Mouse (Mus musculus): ENCODE data around the gene Hsf5.

Hsf5 gene

DNA sequence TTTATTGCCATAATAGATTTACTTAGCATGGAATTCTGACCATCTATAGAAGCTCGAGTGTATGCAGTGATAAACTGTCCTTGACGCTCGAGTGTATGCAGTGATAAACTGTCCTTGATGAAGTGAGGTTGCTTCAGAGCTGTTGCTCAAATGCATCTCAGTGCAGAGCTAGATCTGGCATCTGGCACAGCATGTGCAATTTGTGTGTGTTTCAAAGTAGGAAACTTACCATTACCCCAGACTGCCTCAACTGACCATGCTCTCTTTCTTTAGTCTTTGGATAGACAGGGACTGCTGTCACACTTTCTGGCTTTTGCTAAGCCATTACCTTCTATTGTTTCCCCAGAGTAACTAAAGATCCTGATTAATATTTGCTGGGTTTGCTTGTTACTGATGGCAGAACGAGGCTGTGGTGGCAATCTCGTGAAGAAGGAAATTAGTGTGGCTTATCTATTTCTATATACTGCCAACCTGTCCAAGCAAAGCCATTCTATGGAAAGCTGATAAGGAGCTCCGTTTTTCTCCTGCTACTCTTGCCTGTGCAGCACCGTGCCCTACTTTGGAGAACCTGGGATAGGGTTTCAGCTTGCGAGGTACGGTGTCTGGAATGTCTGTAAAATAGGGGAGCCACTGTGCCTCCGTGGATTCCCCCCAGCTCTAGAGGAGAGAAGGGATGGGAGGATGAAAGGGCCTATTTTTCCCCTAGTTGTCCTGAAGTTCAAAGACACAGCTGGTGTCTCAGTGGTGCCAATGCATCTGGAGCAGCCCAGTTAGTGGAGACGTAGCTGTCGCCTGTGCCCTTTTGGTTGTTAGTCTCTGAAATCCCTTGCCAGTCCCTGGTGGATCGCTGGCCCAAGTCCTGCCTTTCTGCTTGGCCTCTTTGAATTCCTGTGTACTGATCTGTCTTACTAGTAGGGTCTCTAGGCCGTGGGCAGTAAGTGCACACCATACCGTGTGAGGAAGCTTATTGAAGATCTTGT lies 70.6 kb downstream of the Hsf5 start:
- DNase-seq (ENCODE audit: low spot score in 2 of 2) = no peak

DNA sequence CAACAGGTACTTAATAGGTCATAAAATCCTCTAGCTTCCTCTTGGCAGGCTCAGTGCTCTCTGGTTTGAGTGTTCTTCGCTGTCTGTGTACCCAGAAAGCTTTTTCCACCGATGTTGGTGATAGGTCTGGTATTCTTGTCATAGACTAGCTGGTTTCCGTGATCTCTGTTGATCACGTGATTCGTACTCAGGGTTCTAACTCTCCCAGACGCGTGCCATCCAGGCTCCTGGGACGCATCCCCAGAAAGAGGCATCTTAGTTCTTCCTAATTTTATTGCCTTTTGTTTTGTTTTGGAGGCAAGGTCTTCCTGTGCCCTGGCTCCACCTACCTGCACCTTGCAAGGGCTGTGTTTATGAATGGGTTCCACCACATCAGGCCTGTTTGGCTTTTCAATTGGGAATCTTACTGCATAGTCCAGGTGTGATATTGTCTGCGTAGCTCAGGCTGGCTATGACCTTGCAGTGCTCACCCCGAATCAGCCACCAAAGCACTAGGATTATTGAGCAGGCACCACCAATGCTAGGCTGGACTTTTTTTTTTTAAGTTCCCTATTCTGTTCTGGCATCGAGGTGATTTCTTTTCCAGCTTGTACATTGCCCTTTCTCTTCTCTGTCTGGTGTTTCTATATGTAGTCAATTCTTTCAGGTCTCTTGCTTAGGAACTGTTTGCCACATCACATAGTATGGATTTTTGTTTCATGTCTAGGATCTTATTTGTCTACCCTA lies 71.7 kb downstream of the Hsf5 start:
- DNase-seq (ENCODE audit: low spot score in 2 of 2) = no peak

DNA sequence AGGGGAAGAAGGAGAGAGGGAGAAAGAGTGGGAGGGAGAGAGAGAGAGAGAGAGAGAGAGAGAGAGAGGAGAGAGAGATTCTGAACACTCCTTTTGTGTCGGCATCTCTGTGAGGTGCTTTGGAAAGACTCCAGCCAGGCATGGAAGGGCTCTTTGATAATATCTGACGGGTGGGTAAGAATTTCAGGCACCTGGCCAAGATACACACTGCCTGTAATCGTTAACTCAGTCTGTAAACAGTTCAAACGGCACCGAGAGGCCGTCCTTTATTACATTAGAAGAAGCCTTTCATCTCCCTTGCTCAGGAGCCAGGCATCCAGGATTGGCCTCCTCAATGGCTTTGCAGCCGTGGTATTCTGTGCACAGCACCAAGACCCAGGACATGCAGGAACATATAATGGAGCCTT lies 72.4 kb downstream of the Hsf5 start:
- no peak for DNase-seq (ENCODE audit: low spot score in 2 of 2)

DNA sequence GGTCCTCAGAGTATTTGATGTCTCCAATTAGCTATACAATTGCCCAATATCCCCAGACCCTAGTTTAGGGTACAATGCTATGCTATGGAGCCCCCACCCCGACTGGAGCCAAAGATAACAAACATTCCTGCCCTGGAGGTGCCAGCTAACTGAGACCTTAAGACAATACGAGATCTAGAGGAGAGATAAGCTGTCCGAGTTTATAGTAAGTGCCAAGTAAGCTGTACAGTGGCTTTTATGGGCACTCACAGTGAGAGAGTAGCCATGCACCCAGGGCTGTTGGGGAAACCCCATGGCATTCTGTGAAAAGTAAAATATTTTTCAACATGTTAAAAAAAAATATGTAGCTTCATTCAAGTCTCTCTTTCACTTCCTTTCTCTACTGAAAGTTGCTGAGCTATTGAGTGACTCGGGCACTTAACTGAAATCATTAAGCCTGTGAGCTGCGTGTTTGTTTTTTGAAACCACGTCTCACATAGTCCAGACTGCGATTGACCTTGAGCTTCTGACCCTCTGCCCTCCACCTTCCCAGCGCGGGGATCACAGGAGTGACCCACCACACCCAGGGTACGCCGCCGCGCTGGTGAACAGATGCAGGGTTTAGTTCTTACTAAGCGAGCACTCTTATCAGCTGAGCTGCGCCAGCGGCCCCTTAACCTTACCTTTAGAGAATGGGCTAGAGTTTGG lies 73.2 kb downstream of the Hsf5 start:
- DNase-seq (ENCODE audit: low spot score in 2 of 2) = peak; percentile 30 to 53

DNA sequence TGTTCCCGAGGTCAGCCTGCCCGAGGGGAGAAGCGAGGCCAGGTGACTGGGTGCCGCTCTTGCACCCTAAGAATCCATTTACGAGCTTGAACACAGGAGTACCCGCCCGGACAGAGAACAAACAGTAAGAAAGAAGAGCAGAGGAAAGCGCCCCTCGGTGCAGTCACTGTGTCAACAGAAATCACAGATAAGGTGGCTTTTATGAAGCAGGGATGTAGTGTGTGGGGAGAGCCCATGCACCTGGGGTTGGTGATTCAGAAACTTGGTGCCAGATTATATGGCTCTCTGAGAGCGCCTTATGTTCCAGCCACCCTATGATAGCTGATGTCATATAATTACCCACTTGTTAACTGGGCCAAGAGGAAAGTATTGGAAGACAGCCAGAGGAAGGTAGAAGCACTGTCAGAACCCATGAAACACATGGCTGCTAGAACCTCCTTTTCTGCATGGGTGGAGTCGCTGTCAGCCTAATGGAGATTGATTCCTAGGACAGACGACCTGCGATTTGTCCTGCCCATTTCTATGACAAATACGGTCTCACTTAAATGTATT lies 80.2 kb downstream of the Hsf5 start:
- no peak for DNase-seq (ENCODE audit: low spot score in 2 of 2)

DNA sequence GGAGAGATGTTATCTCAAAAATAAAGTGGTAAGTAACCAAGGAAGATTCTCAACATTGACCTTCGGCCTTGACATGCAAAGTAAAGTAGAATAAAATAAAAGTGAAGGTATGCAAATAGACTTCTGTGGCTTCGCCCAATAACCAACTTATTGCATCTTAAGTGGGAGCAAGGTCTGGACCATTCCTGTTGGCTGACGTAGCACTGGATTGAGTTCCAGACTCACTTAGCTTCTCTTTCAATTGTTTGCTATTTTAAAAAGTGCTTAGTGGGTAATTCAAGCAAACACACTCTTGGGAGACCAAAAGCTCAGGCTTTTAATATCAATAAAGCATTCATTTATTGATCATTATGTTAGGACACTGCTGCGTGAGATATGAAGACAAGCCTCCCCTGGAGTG lies 81.2 kb downstream of the Hsf5 start:
- DNase-seq (ENCODE audit: low spot score in 2 of 2) = no peak

DNA sequence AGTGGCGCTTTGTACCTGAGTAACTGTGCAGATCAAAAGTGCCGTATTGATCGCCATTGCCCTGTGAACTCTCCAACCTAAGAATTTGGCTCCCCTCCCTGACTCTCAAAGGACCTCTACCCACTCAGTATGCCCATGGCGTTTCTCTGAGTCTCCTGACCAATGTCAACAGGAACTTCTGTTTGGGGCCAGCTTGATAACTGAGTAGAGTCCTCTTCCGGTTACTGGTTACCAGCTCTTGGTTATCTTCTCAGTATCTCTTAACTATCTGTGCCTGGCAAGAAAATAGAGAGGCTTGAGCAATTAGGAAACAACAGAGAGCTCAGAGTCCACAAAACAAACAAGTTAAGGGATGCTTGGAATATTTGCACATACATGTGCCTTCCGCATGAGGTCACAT lies 84.1 kb downstream of the Hsf5 start:
- no peak for DNase-seq (ENCODE audit: low spot score in 2 of 2)

DNA sequence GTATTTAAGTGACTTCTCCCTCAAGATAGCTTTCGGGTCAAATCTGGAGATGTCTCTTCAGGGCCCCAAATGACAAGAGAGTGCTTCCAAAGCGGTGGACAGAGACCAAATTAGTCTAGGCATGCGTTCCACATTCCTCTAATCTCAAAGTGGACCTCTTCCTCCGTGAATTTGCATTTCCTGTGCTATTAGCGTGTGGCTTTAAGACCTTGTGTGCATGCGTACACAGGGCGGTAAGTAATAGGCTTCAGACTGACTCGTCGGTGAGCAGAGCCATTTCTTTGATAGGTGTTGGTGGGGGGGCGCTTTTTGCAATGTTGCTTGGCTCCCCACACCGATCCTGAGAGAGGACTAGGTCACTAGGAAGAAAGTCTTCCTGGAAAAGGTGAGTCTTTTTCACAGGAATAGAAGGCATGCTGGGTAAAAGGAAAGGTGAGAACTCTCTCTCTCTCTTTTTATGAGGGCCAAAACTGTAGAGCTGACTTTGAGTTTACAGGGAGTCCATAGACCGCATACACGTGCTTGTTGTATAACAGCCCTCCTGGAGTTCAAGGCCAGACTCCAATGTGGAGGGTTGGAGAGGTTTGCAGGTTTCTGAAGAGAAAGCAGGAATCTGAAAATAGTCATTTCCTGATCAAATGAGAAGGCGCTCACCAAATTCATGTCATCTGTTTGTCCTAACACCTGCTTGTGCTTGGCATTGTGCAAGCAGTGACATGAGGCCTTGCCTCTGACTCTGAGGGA lies 85.1 kb downstream of the Hsf5 start:
- DNase-seq (ENCODE audit: low spot score in 2 of 2) = no peak

DNA sequence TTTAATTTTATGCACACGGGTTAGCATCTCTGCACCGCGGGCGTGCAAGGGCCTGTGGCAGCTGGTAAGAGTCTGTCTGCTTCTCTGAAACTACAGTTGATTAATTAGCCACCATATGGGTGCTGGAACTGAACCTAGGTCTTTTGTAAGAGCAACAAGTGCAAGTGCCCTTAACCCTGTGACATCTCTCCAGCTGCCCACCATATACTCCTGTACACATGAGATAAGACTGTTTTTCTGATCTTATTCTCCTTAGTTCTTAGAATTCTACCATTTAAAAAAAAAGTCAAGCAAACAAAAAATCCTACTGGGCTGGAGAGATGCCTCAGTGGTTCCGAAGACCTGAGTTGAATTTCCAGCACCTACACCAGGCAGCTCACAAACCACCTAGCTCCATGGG lies 86.7 kb downstream of the Hsf5 start:
- DNase-seq (ENCODE audit: low spot score in 2 of 2) = no peak

DNA sequence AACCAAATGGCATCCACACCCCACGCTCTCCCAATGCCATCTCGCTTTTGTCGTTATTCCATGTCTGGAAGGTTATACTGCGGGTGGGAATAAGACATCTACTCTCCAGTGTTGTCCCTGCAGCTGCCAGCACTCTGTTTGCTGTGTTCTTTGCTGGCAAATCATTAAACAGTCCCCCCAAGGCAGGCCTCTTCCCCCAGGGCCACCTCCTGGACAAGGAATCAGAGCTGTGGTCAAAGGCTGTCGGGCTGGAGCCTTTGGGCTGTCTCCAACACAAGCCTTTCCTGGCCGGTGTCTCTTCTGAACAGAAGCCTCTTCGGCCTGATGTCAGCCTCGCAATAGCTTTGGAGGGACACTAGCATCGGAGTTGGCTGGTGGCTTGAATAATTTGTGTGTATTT lies 87.3 kb downstream of the Hsf5 start:
- no peak for DNase-seq (ENCODE audit: low spot score in 2 of 2)

DNA sequence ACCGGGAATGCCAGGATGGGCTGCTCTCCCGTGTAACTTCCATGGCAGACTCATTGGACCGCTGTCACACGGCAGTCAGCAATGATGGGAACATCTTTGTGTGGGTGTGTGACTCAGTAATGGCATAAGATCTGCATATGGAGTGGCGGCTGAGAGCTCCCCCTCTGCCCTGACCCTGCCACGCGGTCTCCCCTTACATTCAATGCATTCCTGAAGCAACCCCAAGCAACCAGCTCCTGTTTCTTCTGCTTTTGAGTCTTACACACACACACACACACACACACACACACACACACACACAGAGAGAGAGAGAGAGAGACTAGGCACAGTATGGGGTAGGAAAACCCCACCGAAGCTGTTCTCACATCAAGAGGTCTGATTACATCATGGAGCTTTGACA lies 90.6 kb downstream of the Hsf5 start:
- DNase-seq (ENCODE audit: low spot score in 2 of 2) = no peak

DNA sequence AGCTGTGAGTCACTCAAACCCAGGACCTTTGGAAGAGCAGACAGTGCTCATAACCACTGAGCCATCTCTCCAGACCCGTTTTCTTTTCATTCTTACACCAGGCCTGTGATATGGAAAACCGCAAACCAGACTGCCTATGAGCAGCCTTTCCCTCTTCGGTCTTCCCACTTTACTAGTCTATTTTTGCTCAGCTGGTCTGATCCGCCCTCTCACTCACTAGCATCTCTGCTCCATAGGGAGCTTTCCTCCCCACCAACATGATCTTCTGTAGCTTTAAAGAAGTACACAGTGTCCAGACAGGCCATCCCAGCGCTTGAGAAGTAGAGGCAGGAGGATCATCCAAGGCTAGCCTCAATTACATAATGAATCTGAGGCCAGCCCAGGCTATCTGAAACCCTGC lies 92.0 kb downstream of the Hsf5 start:
- no peak for DNase-seq (ENCODE audit: low spot score in 2 of 2)
